Mouse (Mus musculus): Measurements from ENCODE around the gene Pdp2.
A peak's percentile ranks its signal among the peaks of the same experiment; 100 is the strongest.
"Not testable (repeated sequence)": the region's sequence is repeated elsewhere in the genome, so short reads cannot be mapped to it uniquely, and the experiment has no call there.

Pdp2 gene

GRCm38 (mm10) chr8:104591133-104591834 is at the start of gene Pdp2:
TSS of gene Pdp2 (plus strand) at chr8:104591451.
- peak; percentile 82 for DNase-seq (ENCODE audit: low spot score)

- DNase-seq (ENCODE audit: low spot score): no peak
Observed at GRCm38 (mm10) chr8:104541515-104541880, 49.8 kb upstream of the Pdp2 start.

GRCm38 (mm10) chr8:104542160-104542559 is 49.1 kb upstream of the Pdp2 start:
- no peak for DNase-seq (ENCODE audit: low spot score)

- DNase-seq (ENCODE audit: low spot score): no peak
Observed at GRCm38 (mm10) chr8:104543440-104544045, 47.7 kb upstream of the Pdp2 start.

- DNase-seq (ENCODE audit: low spot score): no peak
Observed at GRCm38 (mm10) chr8:104555191-104555590, 36.1 kb upstream of the Pdp2 start.

- DNase-seq (ENCODE audit: low spot score): no peak
Observed at GRCm38 (mm10) chr8:104557226-104557625, 34.0 kb upstream of the Pdp2 start.

- no peak for DNase-seq (ENCODE audit: low spot score)
Observed at GRCm38 (mm10) chr8:104560731-104561130, 30.5 kb upstream of the Pdp2 start.

- DNase-seq (ENCODE audit: low spot score): peak; percentile 82
Observed at GRCm38 (mm10) chr8:104564633-104565456, 26.4 kb upstream of the Pdp2 start.

- no peak for DNase-seq (ENCODE audit: low spot score)
Observed at GRCm38 (mm10) chr8:104565457-104565798, 25.8 kb upstream of the Pdp2 start.

- DNase-seq (ENCODE audit: low spot score): no peak
Observed at GRCm38 (mm10) chr8:104569559-104569958, 21.7 kb upstream of the Pdp2 start.

- peak; percentile 80 for DNase-seq (ENCODE audit: low spot score)
Observed at GRCm38 (mm10) chr8:104570436-104571343, 20.6 kb upstream of the Pdp2 start.

- DNase-seq (ENCODE audit: low spot score): no peak
Observed at GRCm38 (mm10) chr8:104576820-104577219, 14.4 kb upstream of the Pdp2 start.

- not testable (repeated sequence) for DNase-seq (ENCODE audit: low spot score)
Observed at GRCm38 (mm10) chr8:104577606-104578005, 13.6 kb upstream of the Pdp2 start.

- no peak for DNase-seq (ENCODE audit: low spot score)
Observed at GRCm38 (mm10) chr8:104584522-104584921, 6.7 kb upstream of the Pdp2 start.

GRCm38 (mm10) chr8:104590284-104590683 is 967 bp upstream of the Pdp2 start:
- DNase-seq (ENCODE audit: low spot score): no peak

GRCm38 (mm10) chr8:104591856-104592255 is 605 bp downstream of the Pdp2 start:
- no peak for DNase-seq (ENCODE audit: low spot score)

- no peak for DNase-seq (ENCODE audit: low spot score)
Observed at GRCm38 (mm10) chr8:104592566-104592965, 1.3 kb downstream of the Pdp2 start.

- no peak for DNase-seq (ENCODE audit: low spot score)
Observed at GRCm38 (mm10) chr8:104593536-104594325, 2.5 kb downstream of the Pdp2 start.

- DNase-seq (ENCODE audit: low spot score): no peak
Observed at GRCm38 (mm10) chr8:104594611-104595362, 3.5 kb downstream of the Pdp2 start.

- DNase-seq (ENCODE audit: low spot score): no peak
Observed at GRCm38 (mm10) chr8:104595773-104596536, 4.7 kb downstream of the Pdp2 start.
